Mouse (Mus musculus): Measurements from ENCODE around the gene Gm28961. TPM values are rescaled to one million over a fixed set of nuclear protein-coding genes. Genes with fewer than 3 reads are reported as not detected.
"Not testable (repeated sequence)": the region's sequence is repeated elsewhere in the genome, so short reads cannot be mapped to it uniquely, and the experiment has no call there.

Gene Gm28961
- not detected in 2 replicates for polyA plus RNA-seq (2014; fragmentation: Nextera tagmentation; extraction: Ambion mirVana)

DNA sequence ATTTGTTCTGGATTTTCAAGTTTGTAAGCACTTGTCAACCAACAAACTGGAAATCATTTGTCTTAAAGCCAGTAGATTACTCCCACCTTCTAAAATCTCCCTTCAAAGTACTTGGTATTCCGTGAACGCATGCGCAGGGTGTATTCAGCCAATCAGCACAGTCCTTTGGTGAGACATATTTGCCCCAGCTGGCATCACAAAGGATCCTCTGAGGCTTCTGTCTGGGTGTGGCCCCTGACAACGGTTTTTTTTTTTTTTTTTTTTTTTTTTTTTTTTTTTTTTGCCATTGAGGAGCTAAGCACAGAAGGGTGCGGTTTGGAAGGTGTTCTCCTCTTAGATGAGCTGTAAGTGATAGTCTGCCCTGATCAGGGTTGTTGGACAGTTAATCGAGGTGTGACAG, at the start of gene Gm28961:
Gene Gm28961 (plus strand): TSS at position 301 of the 400 bp plus-strand sequence.
- DNase-seq (ENCODE audit: low spot score); H3K4me1 ChIP-seq (ENCODE audit: control insufficient read depth, insufficient read depth, low read length); H3K36me3 ChIP-seq (ENCODE audit: control insufficient read depth, insufficient read depth, low read length); H3K4me2 ChIP-seq (ENCODE audit: low read length); H3K4me3 ChIP-seq (ENCODE audit: low read depth, low read length); H3K27me3 ChIP-seq (replicated peaks; ENCODE audit: control insufficient read depth, insufficient read depth, low read length); ATAC-seq; H3K9me3 ChIP-seq (replicated peaks; ENCODE audit: control insufficient read depth, low read length); H3K27ac ChIP-seq (ENCODE audit: low read depth, low read length); H3K9ac ChIP-seq (ENCODE audit: low read length): not testable (repeated sequence)
- no CpG with 5 or more reads among the region's 6 CpGs for WGBS

Other genes starting within 250 kb of the Gm28961 start
- not detected in 2 replicates for gene Gm21943, start 172.0 kb upstream of the Gm28961 start, polyA plus RNA-seq (2014; fragmentation: Nextera tagmentation; extraction: Ambion mirVana)

All from forebrain, embryonic 14.5 days (tissue).